Mouse (Mus musculus) liver, embryonic 14.5 days (tissue): ENCODE data around the gene Enkd1.

Experiments used
- CTCF ChIP-seq: IDR thresholded peaks from 2 replicates; pipeline ENCODE4 v1.5.1; 2016; ENCODE audit warnings: antibody characterized with exemption, low read depth, control low read depth
- EP300 ChIP-seq: IDR thresholded peaks from 2 replicates; pipeline ENCODE4 v1.6.1; 2016; ENCODE audit warnings: antibody characterized with exemption, low read depth

DNA sequence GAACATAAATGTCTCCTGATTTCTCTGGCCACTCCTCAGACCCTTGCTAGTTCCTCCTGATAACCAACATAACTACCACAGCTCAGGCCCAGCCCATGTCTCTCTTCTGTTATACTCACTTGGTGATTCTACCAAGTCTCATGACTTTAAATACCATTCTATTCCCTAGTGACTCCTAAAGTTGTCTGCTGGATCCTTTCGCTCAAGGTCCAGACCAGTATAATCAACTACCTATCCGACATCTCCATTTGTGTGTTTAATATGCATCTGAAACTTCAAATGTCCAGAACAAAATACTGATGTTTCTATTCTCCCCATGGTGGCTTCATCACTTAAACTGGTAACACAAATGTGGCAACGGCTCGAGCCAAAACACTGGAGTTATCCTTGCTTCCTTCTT lies 35.3 kb upstream of the Enkd1 start:
- TF ChIP-seq EP300 (no peak), CTCF (no peak)
